Mouse (Mus musculus) brain, embryonic 14.5 days (tissue): ENCODE measurements around the gene Cfap77. TPM values are rescaled to one million over a fixed set of nuclear protein-coding genes. Genes with fewer than 3 reads are reported as not detected.

Experiments used
- DNase-seq: peaks from one replicate; pipeline ENCODE4 v3.0.0-alpha.2; 2011; ENCODE audit warnings: low read depth
- CTCF ChIP-seq: fragments of 200-500 bp; IDR thresholded peaks from 2 replicates; pipeline ENCODE4 v1.5.1; 2012; ENCODE audit warnings: inconsistent platforms, mild to moderate bottlenecking, moderate library complexity, borderline replicate concordance; ENCODE audit not compliant: insufficient read depth, insufficient read length; ENCODE audit errors: extremely low read depth
- POLR2A ChIP-seq: fragments of 200-500 bp; IDR thresholded peaks from 2 replicates; pipeline ENCODE4 v1.6.1; 2012; ENCODE audit warnings: mild to moderate bottlenecking, inconsistent platforms, borderline replicate concordance; ENCODE audit not compliant: poor library complexity, insufficient read depth, insufficient read length, severe bottlenecking; ENCODE audit errors: extremely low read depth
- polyA plus RNA-seq: library from polyadenylated mRNA; depleted of rRNA; stranded (reverse); fragments of >200 nt; gene quantifications from 2 replicates; pipeline ENCODE4 v1.2.3, GENCODE M21; 2012

Gene Cfap77
- polyA plus RNA-seq, 1 experiment: 1.8 TPM

- DNase-seq: peak; percentile 78
- TF ChIP-seq POLR2A: no peak
- TF ChIP-seq CTCF: no peak
These were observed 14.0 kb downstream of the Cfap77 start for GRCm38 (mm10) chr2:29040594-29041476.

DNA sequence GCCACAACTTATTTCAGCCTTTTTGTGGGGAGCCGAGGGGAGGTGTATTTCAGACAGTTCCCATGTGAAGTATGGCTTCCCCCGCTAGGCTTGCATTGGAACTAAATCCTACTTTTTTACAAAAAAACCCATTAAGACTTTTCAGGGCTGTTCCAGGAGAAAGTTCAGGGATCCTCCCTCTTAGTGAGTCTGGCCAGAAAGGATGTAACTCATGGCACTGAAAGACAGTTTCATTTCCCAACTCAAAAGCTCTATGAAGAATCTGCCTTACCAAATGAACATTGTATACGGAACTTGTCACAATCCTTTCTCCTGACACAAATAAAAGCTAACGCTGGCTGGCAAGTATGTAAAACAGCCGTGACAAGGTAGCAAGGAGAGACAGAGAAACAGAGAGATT is 15.1 kb downstream of the Cfap77 start:
- DNase-seq: no peak
- TF ChIP-seq POLR2A (no peak), CTCF (no peak)

DNA sequence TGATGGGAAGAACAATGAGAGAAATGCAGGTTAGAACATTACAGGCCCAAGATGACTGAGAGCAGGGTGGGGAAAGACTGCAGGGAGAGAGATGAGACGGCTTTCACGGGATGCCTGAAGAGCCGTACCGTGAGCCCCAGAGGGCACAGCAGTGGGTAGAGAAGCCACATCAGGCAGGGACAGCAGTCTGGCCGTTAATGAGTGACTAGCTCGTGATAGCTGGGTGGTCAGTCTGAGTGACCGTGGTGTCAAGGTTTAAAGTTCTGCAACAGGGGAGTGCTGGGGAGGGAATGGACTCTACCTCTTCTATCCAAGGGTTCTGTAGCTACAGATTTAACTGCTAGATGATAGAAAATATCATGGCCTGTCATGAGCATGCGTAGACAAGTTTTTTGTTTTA is 19.2 kb downstream of the Cfap77 start:
- DNase-seq: no peak
- no peak for TF ChIP-seq POLR2A
- TF ChIP-seq CTCF: no peak

DNA sequence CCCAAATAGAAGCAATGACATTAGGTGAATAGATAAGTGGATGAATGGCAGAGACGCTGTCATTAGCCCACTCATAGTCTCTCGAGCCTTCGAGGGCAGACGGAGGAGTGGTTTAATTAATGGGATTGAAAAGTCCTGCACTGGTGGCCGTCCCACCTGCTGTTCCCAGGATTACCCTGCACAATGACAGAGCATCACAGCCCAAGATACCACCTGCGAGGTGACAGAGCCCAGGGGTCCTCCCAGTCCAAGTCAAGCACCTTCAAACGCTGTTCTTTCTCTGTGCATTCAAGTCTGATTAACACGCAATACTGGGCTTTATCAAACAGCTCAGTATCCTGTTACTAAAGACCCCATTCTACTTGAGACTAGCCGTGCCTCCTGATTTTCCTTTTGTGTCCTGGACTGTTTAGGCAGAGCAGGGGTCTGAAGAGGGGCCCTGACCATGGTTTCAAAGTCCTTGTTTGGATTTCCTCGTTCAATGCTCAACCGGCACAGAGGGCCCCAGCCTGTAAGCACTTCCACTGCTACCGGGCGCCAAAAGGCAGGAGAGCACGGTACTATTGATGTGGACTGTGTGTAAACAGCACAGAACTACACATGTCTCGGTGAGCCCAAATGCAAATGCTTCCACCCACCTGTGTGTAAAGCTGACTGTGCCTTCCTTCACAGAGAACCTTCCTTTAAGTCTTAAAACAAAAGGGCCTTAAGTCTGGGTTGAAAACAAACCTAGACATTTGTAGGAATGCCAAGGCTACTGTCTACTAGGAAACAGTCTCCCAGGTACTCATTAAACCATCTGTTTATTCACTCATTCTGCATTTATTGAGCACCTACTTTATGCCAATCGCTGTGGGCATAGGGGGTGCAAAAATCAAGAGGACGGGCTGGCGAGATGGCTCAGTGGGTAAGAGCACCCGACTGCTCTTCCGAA is 20.1 kb downstream of the Cfap77 start:
- peak; percentile 44 for DNase-seq
- no peak for TF ChIP-seq CTCF
- TF ChIP-seq POLR2A: no peak

DNA sequence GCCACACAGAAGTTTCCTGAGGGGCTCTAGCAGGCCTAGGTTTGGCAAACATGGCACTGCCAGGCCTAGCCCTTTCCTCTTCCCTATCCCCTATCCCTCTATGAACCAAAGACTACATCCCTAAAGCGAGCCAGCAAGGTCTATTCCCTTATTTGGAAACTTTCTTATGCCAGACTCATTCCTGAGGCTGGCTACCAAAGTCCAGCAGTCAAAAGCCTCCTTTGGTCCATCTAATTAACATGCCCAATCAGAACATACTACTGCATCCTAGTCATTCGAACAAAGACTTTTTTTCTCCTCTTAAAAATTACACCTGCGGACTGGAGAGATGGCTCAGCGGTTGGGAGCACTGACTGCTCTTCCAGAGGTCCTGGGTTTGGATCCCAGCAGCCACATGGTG is 22.9 kb downstream of the Cfap77 start:
- TF ChIP-seq CTCF (no peak), POLR2A (no peak)
- no peak for DNase-seq

GRCm38 (mm10) chr2:29030048-29030734 is 24.7 kb downstream of the Cfap77 start:
- peak; percentile 89 for DNase-seq
- no peak for TF ChIP-seq CTCF
- TF ChIP-seq POLR2A: no peak

DNA sequence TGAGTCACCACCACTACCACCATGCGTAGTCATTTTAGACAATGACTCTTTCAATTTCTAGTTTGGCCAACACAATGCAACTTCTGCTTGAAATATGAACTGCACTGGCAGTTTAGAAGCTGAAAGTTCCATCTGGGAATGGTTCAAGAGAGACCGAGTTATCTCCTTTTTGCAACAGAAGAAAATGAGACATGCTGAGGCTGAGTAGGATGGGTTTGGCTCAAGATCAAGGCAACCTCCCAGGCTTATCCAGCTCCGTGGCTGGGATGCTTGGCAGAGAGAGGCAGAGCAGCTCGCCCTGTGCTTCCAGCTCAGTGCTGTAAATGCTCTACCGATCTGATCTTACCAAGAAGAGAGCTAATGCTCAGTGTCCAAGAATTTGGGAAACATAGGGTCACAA is 29.6 kb downstream of the Cfap77 start:
- DNase-seq: no peak
- TF ChIP-seq POLR2A: no peak
- TF ChIP-seq CTCF: no peak

DNA sequence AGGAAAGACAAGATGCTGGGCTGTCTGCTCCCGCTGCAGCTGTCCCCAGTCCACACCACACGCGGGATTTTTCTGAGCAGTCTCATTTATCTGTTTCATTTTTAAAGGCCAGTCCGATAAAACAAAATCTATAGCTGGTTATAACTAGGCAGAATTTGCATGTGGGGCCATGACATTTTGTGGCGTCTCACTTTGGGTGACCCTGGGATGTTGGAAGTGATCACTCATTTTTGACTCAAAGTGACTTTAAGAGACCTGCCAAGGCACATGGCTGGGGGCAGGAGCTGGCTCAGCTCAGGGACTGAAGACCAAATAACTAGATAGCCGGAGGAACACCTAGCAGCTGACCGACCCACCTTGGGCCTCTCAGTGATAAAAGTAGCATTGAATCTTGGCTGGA is 31.9 kb downstream of the Cfap77 start:
- no peak for DNase-seq
- no peak for TF ChIP-seq CTCF
- no peak for TF ChIP-seq POLR2A

GRCm38 (mm10) chr2:29021025-29021424 is 33.8 kb downstream of the Cfap77 start:
- TF ChIP-seq CTCF: no peak
- no peak for TF ChIP-seq POLR2A

GRCm38 (mm10) chr2:29018680-29019079 is 36.2 kb downstream of the Cfap77 start:
- TF ChIP-seq CTCF: no peak
- no peak for DNase-seq

More at GRCm38 (mm10) chr2:29021025-29021424, 33.8 kb downstream of the Cfap77 start:
- DNase-seq: no peak
